Mouse (Mus musculus) ES-Bruce4 (cell line): ENCODE measurements around the gene Snca. TPM values are rescaled to one million over a fixed set of nuclear protein-coding genes. Genes with fewer than 3 reads are reported as not detected.

Experiments used
- H3K27ac ChIP-seq: 2 replicates; pipeline ENCODE4 v1.5.1; 2012; ENCODE audit warnings: low read length, inconsistent platforms; ENCODE audit not compliant: insufficient read depth
- H3K27me3 ChIP-seq: 2 replicates; pipeline ENCODE4 v1.6.1; 2012; ENCODE audit warnings: mild to moderate bottlenecking, low read length, inconsistent platforms; ENCODE audit not compliant: control insufficient read depth, poor library complexity, insufficient read depth, severe bottlenecking
- H3K36me3 ChIP-seq: 2 replicates; pipeline ENCODE4 v1.6.1; 2012; ENCODE audit warnings: inconsistent platforms, mild to moderate bottlenecking, low read length, moderate library complexity; ENCODE audit not compliant: control insufficient read depth, poor library complexity, insufficient read depth, severe bottlenecking
- H3K4me1 ChIP-seq: one replicate; pipeline ENCODE4 v1.8.1; 2011; ENCODE audit warnings: low read length; ENCODE audit not compliant: control insufficient read depth, insufficient read depth
- H3K4me3 ChIP-seq: 2 replicates; pipeline ENCODE4 v1.5.1; 2011; ENCODE audit warnings: low read depth, mild to moderate bottlenecking, low read length
- H3K9ac ChIP-seq: 2 replicates; pipeline ENCODE4 v1.6.1; 2012; ENCODE audit warnings: low read depth, mild to moderate bottlenecking, inconsistent platforms; ENCODE audit not compliant: poor library complexity, severe bottlenecking
- H3K9me3 ChIP-seq: replicated peaks from 2 replicates; pipeline ENCODE4 v1.6.1; 2012; ENCODE audit warnings: mild to moderate bottlenecking, low read length, inconsistent platforms; ENCODE audit not compliant: control insufficient read depth, poor library complexity, insufficient read depth, severe bottlenecking
- CTCF ChIP-seq: IDR thresholded peaks from one replicate; pipeline ENCODE4 v1.8.1; 2011; ENCODE audit warnings: low read depth, low read length
- EP300 ChIP-seq: IDR thresholded peaks from 2 replicates; pipeline ENCODE4 v1.6.1; 2011; ENCODE audit warnings: low read depth, low read length; ENCODE audit not compliant: insufficient read depth
- POLR2A ChIP-seq: IDR thresholded peaks from one replicate; pipeline ENCODE4 v1.8.1; 2011; ENCODE audit warnings: low read length; ENCODE audit not compliant: insufficient read depth
- polyA plus RNA-seq: library from polyadenylated mRNA; stranded (reverse); fragments of >200 nt; gene quantifications from 2 replicates; pipeline ENCODE4 v1.2.4, GENCODE M21; 2011; ENCODE audit warnings: low read depth; ENCODE audit not compliant: missing spikeins, insufficient read depth, insufficient read length

Snca gene
- polyA plus RNA-seq, 1 experiment, result not detected

DNA sequence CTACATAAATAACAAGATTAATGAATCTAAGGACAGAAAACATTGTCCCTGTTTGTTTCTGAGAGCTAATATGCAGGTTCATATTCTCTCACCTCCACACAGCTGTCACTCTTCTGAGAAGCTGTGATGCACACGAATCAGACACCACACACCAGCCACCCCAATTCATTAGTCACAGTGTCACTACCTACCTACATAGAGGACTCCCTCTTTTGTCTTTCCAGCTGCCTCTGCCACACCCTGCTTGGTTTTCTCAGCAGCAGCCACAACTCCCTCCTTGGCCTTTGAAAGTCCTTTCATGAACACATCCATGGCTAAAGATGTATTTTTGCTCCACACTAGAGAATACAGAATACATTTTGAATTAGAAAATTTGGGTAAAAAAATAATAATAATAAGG is 2.4 kb downstream of the Snca start:
- no peaks in the 10 kb centered on the region for H3K36me3 ChIP-seq
- no peaks in the 10 kb centered on the region for H3K9me3 ChIP-seq
- no peaks in the 10 kb centered on the region for H3K4me1 ChIP-seq
- H3K9ac ChIP-seq, result no peak overlapping the region
- H3K27me3 ChIP-seq, result peaks cover 5% of the 10 kb centered on the region
- H3K27ac ChIP-seq, result no peak overlapping the region
- H3K4me3 ChIP-seq, result no peak overlapping the region
- TF ChIP-seq POLR2A (no peak), EP300 (no peak), CTCF (no peak)

DNA sequence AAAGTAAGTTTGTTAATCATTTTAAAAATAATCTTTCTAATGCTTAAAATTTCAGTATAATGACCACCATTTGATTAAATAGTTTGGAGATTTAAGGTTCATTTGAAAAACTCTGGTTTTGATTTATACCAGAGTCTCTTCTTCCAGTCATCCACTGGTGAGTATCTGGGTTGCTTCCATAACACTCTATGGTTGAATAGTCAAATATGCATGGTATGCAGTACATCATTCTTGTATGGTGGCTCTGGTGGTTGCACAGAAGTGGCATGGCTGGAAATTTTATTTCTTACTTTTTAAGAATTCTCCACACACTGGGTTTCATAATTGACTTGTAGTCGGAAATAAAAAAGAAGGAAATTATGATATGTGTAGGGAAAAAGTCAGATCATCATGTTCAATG is 10.4 kb downstream of the Snca start:
- no peaks in the 10 kb centered on the region for H3K9me3 ChIP-seq
- TF ChIP-seq POLR2A (no peak), EP300 (no peak)
- no peak overlapping the region for H3K27ac ChIP-seq
- H3K4me3 ChIP-seq, result no peak overlapping the region
- H3K9ac ChIP-seq, result no peak overlapping the region
- H3K36me3 ChIP-seq, result no peaks in the 10 kb centered on the region
- no peaks in the 10 kb centered on the region for H3K4me1 ChIP-seq
- no peaks in the 10 kb centered on the region for H3K27me3 ChIP-seq

DNA sequence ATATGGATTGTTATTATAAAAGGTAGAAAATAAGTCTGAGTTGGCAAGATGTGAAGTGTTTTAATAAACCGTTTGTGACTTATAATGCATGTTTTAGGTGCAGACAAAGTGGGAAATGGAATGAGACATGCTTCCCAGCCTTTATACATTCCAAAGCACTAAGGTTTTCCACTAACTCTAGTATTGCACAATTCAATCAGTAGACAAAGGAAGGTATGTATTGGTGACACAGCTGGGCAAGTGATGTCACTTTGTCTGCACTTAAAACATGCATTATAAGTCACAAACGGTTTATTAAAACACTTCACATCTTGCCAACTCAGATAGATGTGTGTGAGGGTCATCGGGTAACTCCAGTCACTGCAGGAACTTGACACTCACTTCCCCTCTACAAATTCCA is 16.1 kb downstream of the Snca start:
- Histone ChIP-seq H3K4me3 (no peak overlapping the region), H3K27me3 (no peaks in the 10 kb centered on the region), H3K27ac (no peak overlapping the region), H3K36me3 (no peaks in the 10 kb centered on the region), H3K9ac (no peak overlapping the region), H3K9me3 (no peaks in the 10 kb centered on the region), H3K4me1 (no peaks in the 10 kb centered on the region)
- TF ChIP-seq POLR2A (no peak), CTCF (no peak), EP300 (no peak)

DNA sequence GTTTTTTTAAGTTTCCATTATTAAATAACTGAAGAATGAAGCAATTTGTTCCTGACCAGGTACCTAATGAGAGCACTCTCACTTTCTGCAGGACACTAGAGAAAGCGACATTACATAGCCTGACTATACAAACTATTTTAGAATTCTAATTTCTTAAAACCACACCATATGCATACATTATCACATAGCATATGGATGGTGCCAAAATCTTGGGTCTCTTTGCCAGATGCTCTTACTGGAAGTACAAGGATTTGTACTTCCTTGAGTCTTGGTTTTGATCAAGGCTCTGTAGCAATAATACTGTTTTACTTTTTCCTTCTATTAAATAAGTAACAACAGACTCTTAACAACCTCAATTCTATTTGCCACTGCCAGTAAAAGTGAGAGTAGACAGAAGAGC is 31.4 kb downstream of the Snca start:
- Histone ChIP-seq H3K27ac (no peak overlapping the region), H3K4me1 (no peaks in the 10 kb centered on the region), H3K36me3 (no peaks in the 10 kb centered on the region), H3K9me3 (no peaks in the 10 kb centered on the region), H3K27me3 (no peaks in the 10 kb centered on the region), H3K9ac (no peak overlapping the region), H3K4me3 (no peak overlapping the region)
- TF ChIP-seq POLR2A (no peak), CTCF (no peak), EP300 (no peak)

DNA sequence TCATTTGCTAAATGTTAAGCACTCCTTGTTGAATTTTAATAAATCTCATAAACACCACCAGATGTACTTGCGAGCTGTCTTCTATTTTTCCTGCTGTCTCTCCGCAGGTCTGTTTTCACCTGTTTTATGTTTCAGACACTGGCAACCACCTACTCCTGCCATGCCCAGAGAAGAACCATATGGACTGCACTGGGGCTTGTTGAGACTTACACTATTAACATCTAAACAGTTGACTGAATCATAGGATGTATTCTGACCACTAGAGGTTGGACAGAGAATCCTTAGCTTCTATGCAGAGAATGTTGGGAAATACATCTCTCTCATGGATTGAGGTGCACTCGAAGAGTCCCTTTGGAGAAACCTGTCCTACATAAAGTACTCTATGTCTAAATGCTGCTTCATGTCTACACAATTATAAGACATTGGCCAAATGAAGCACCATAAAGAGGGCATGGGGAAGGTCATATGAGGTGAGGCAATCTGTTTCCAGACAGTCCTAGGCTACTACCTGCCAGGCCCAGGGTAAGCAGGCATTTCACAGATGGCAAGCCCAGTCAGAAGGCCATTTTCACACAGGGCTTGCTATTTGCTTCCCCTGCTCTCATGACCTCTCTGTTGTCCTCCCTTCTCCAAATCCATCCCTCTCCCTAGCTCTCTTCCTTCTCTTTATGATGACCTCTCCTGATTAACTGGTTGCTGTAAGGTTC is 35.8 kb downstream of the Snca start:
- Histone ChIP-seq H3K4me1 (no peaks in the 10 kb centered on the region), H3K27ac (no peak overlapping the region), H3K27me3 (no peaks in the 10 kb centered on the region; the same call in 1 of the 2 replicates), H3K9me3 (no peaks in the 10 kb centered on the region), H3K9ac (no peak overlapping the region), H3K36me3 (no peaks in the 10 kb centered on the region), H3K4me3 (no peak overlapping the region)
- TF ChIP-seq EP300 (no peak), POLR2A (no peak), CTCF (no peak)

DNA sequence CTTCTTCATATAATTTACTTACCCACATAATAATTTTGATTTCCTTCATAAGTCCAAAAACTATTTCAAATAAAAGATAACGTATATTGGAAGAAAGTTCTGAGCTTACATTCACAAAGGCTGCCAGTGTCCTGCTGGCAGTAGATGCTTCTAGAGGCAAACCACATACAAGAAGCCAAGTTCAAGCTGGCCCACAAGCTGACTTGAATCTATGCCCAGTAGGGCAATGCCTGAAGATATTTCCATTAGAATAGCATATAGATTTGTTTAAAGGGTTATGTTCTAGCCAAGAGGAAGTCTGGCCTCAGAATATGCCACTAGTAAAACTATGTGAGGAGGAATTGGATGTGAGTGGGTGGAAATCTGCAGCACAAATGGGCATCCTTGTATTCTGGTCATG is 42.7 kb downstream of the Snca start:
- TF ChIP-seq POLR2A, result no peak
- no peak for TF ChIP-seq CTCF
- no peak for TF ChIP-seq EP300
- H3K27ac ChIP-seq, result no peak overlapping the region
- H3K36me3 ChIP-seq, result no peaks in the 10 kb centered on the region
- no peaks in the 10 kb centered on the region for H3K9me3 ChIP-seq
- H3K9ac ChIP-seq, result no peak overlapping the region
- no peaks in the 10 kb centered on the region for H3K4me1 ChIP-seq
- H3K27me3 ChIP-seq, result no peaks in the 10 kb centered on the region; the same call in 1 of the 2 replicates
- no peak overlapping the region for H3K4me3 ChIP-seq
